Mouse (Mus musculus) liver, postnatal 0 days (tissue): ENCODE results near the gene Chadl. TPM values are rescaled to one million over a fixed set of nuclear protein-coding genes. Genes with fewer than 3 reads are reported as not detected.

Experiments used
- ATAC-seq: fragments of 200-750 bp; cut with Nextera tagmentation; 2 replicates; pipeline ENCODE4 v1.8.0; 2017; ENCODE audit warnings: mild to moderate bottlenecking, moderate library complexity
- DNase-seq: peaks from one replicate; pipeline ENCODE4 v3.0.0-alpha.2; 2016
- H3K27ac ChIP-seq: fragments of 300-500 bp; sonication (generic); 2 replicates; pipeline ENCODE4 v1.5.1; 2014; ENCODE audit warnings: antibody characterized with exemption, moderate library complexity, mild to moderate bottlenecking, low read depth
- H3K27me3 ChIP-seq: fragments of 300-500 bp; sonication (generic); 2 replicates; pipeline ENCODE4 v1.6.1; 2014; ENCODE audit warnings: low read length, control low read depth, mixed read lengths; ENCODE audit not compliant: insufficient read depth
- H3K36me3 ChIP-seq: fragments of 300-500 bp; sonication (generic); replicated peaks from 2 replicates; pipeline ENCODE4 v1.6.1; 2014; ENCODE audit warnings: mild to moderate bottlenecking, control low read depth, low read length, moderate library complexity, mixed read lengths; ENCODE audit not compliant: insufficient read depth
- H3K4me1 ChIP-seq: fragments of 300-500 bp; sonication (generic); 2 replicates; pipeline ENCODE4 v1.6.1; 2014; ENCODE audit warnings: antibody characterized with exemption, mild to moderate bottlenecking, control low read depth; ENCODE audit not compliant: insufficient read depth
- H3K4me2 ChIP-seq: fragments of 300-500 bp; sonication (generic); 2 replicates; pipeline ENCODE4 v1.6.1; 2014; ENCODE audit warnings: low read depth, mild to moderate bottlenecking, low read length, moderate library complexity, mixed read lengths
- H3K4me3 ChIP-seq: fragments of 300-500 bp; sonication (generic); 2 replicates; pipeline ENCODE4 v1.5.1; 2014; ENCODE audit warnings: low read depth, low read length
- H3K9ac ChIP-seq: fragments of 300-500 bp; sonication (generic); replicated peaks from 2 replicates; pipeline ENCODE4 v1.6.1; 2014; ENCODE audit warnings: mild to moderate bottlenecking, moderate library complexity
- H3K9me3 ChIP-seq: fragments of 300-500 bp; sonication (generic); 2 replicates; pipeline ENCODE4 v1.6.1; 2016; ENCODE audit warnings: mild to moderate bottlenecking, control low read depth, low read length, mixed read lengths
- CTCF ChIP-seq: sonication (generic); IDR thresholded peaks from 2 replicates; pipeline ENCODE4 v1.5.1; 2016; ENCODE audit warnings: antibody characterized with exemption, low read depth
- EP300 ChIP-seq: IDR thresholded peaks from 2 replicates; pipeline ENCODE4 v1.6.1; 2016; ENCODE audit warnings: antibody characterized with exemption, low read depth, mild to moderate bottlenecking
- WGBS: fragments of 180-500 bp; shearing (Covaris S2); extraction: QIAGEN DNeasy Blood & Tissue Kit; methylation state at CpG from one replicate; pipeline ENCODE4 v1.1.7; 2014; ENCODE audit not compliant: insufficient replicate concordance; 5-methylcytosine and 5-hydroxymethylcytosine counted together
- polyA plus RNA-seq: library from polyadenylated mRNA; unstranded; fragments of >200 nt; fragmentation: Nextera tagmentation; extraction: Ambion mirVana; gene quantifications from 2 replicates; pipeline ENCODE4 v1.2.1, GENCODE M21; 2015

The Chadl gene
- polyA plus RNA-seq, 1 experiment from 2014 or later: 1.4 TPM

GRCm38 (mm10) chr15:81649516-81650455 is 47.3 kb downstream of the Chadl start:
- H3K4me2 ChIP-seq: no peak overlapping the region
- ATAC-seq: no peak
- no peaks in the 10 kb centered on the region for H3K4me1 ChIP-seq
- no peak overlapping the region for H3K9ac ChIP-seq
- TF ChIP-seq CTCF (no peak), EP300 (no peak)
- H3K4me3 ChIP-seq: no peak overlapping the region
- DNase-seq: no peak
- no peaks in the 10 kb centered on the region for H3K9me3 ChIP-seq
- no peaks in the 10 kb centered on the region for H3K27me3 ChIP-seq
- H3K36me3 ChIP-seq: peaks cover 53% of the 10 kb centered on the region
- H3K27ac ChIP-seq: no peak overlapping the region
- WGBS: 93% methylated on average over 8 of the region's 8 CpGs

Other genes starting within 250 kb of the Chadl start
- gene Rbx1, start 231.0 kb downstream of the Chadl start, polyA plus RNA-seq: 234 and 241 TPM in 2 replicates
- gene Ep300, start 111.9 kb downstream of the Chadl start, polyA plus RNA-seq: 4.5 and 5.1 TPM in 2 replicates
- 7.3 and 8.2 TPM in 2 replicates for gene L3mbtl2, start 33.4 kb downstream of the Chadl start, polyA plus RNA-seq
- gene Zc3h7b, start 47.8 kb upstream of the Chadl start, polyA plus RNA-seq: 3.3 and 4.2 TPM in 2 replicates
- gene Rangap1, start 48.2 kb upstream of the Chadl start, polyA plus RNA-seq: 31.3 and 38.0 TPM in 2 replicates
- 14.0 and 16.3 TPM in 2 replicates for gene Tef, start 105.1 kb upstream of the Chadl start, polyA plus RNA-seq
- 10.9 and 12.3 TPM in 2 replicates for gene Tob2, start 161.5 kb upstream of the Chadl start, polyA plus RNA-seq
- 61.5 and 63.0 TPM in 2 replicates for gene Phf5a, start 174.6 kb upstream of the Chadl start, polyA plus RNA-seq
- 86.7 and 87.0 TPM in 2 replicates for gene Aco2, start 175.0 kb upstream of the Chadl start, polyA plus RNA-seq
- gene Polr3h, start 229.0 kb upstream of the Chadl start, polyA plus RNA-seq: 57.0 and 57.3 TPM in 2 replicates
- 0.52 and 0.59 TPM in 2 replicates for gene Csdc2, start 239.5 kb upstream of the Chadl start, polyA plus RNA-seq